Mouse (Mus musculus) CH12.LX (cell line): ENCODE results near the gene Tmed1.

Source experiments
- CHD1 ChIP-seq: IDR thresholded peaks from 2 replicates; pipeline ENCODE4 v1.6.1; 2012; ENCODE audit warnings: low read depth, low read length, improper control_type of control experiment, inconsistent platforms
- CHD2 ChIP-seq: IDR thresholded peaks from 2 replicates; pipeline ENCODE4 v1.6.1; 2011; ENCODE audit warnings: low read length, improper control_type of control experiment
- CTCF ChIP-seq, 2 experiments: IDR thresholded peaks in 1 of 2; conservative IDR thresholded peaks in 1 of 2; 2 replicates each; pipeline ENCODE4 v1.5.1; 2011 to 2012; ENCODE audit warnings: low read depth in 2 of 2, low read length in 2 of 2, improper control_type of control experiment in 1 of 2, inconsistent platforms in 1 of 2, mild to moderate bottlenecking in 1 of 2, moderate library complexity in 1 of 2
- E2F4 ChIP-seq: IDR thresholded peaks from 2 replicates; pipeline ENCODE4 v1.6.1; 2011; ENCODE audit warnings: low read depth, low read length, improper control_type of control experiment; ENCODE audit not compliant: insufficient replicate concordance
- HCFC1 ChIP-seq: IDR thresholded peaks from 2 replicates; pipeline ENCODE4 v1.6.1; 2012; ENCODE audit warnings: low read depth, mild to moderate bottlenecking, inconsistent platforms, low read length, improper control_type of control experiment
- JUND ChIP-seq: conservative IDR thresholded peaks from 2 replicates; pipeline ENCODE4 v1.6.1; 2011; ENCODE audit warnings: low read depth, low read length, improper control_type of control experiment
- MAFK ChIP-seq: IDR thresholded peaks from 2 replicates; pipeline ENCODE4 v1.6.1; 2011; ENCODE audit warnings: low read length, improper control_type of control experiment; ENCODE audit not compliant: insufficient replicate concordance
- MAX ChIP-seq: IDR thresholded peaks from 2 replicates; pipeline ENCODE4 v1.6.1; 2011; ENCODE audit warnings: low read length, improper control_type of control experiment
- POLR2A ChIP-seq: IDR thresholded peaks from 2 replicates; pipeline ENCODE4 v1.6.1; 2011; ENCODE audit warnings: low read depth, mild to moderate bottlenecking, improper control_type of control experiment, low read length
- SMC3 ChIP-seq: IDR thresholded peaks from 2 replicates; pipeline ENCODE4 v1.6.1; 2011; ENCODE audit warnings: low read depth, low read length, improper control_type of control experiment
- UBTF ChIP-seq: IDR thresholded peaks from 2 replicates; pipeline ENCODE4 v1.6.1; 2012; ENCODE audit warnings: low read depth, mild to moderate bottlenecking, inconsistent platforms, low read length, improper control_type of control experiment, moderate library complexity
- USF1 ChIP-seq: IDR thresholded peaks from 2 replicates; pipeline ENCODE4 v1.6.1; 2014; ENCODE audit warnings: low read depth, mild to moderate bottlenecking, inconsistent platforms, low read length, improper control_type of control experiment
- USF2 ChIP-seq: conservative IDR thresholded peaks from 2 replicates; pipeline ENCODE4 v1.6.1; 2011; ENCODE audit warnings: low read depth, low read length, improper control_type of control experiment

DNA sequence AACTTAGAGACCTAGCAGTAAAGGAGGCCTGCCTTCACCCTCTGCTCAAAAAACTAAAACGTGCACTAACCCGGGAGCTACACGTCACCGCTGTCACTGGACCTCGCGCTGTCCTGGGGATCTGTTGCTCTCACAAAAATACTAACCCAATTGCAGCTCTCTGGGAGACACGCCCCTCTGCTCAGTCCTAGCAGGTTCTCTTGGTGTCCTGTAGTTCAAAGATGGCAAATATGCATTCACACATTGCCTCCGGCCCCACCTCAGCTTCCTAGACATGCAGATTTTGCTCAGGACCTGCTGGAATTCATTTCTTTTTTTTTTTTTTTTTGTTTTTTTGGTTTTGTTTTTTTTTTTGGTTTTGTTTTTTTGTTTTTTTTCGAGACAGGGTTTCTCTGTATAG lies 19.4 kb downstream of the Tmed1 start:
- TF ChIP-seq CHD2 (no peak), CTCF (conservative IDR thresholded peaks at IDR 0.05 in 1 of 2, IDR thresholded peaks at IDR 0.05 in 1 of 2; ENCODE audit: low read depth in 2 of 2, low read length in 2 of 2) (no peak), E2F4 (no peak), USF1 (no peak), UBTF (no peak), SMC3 (no peak), POLR2A (no peak), CHD1 (no peak), HCFC1 (no peak), MAFK (no peak), USF2 (no peak), JUND (no peak), MAX (no peak)
